21 mouse cellular contexts compared by ENCODE assay signal in genomic region chr11:82854111-82854510, GRCm38 (mm10). TPM values are rescaled to one million over a fixed set of nuclear protein-coding genes. Genes with fewer than 3 reads are reported as not detected.
"Had no signal": no experiment of that assay in that cellular context is flagged by ENCODE, and none has a peak within 500 bp of the region (broad histone marks: within the 10 kb centered on the region; RNA-seq: fewer than 3 reads in every experiment).

No protein-coding gene starts in this region.

- H3K36me3 ChIP-seq: lung, embryonic 15.5 days; midbrain, embryonic 13.5 days; midbrain, embryonic 15.5 days; neural tube, embryonic 12.5 days; stomach, embryonic 15.5 days had no signal

- H3K4me2 ChIP-seq: lung, embryonic 15.5 days; midbrain, embryonic 11.5 days; midbrain, embryonic 13.5 days; midbrain, embryonic 15.5 days; neural tube, embryonic 12.5 days; stomach, embryonic 15.5 days had no signal

- H3K27me3 ChIP-seq: lung, embryonic 15.5 days; megakaryocyte, embryonic 14.5 days; midbrain, embryonic 13.5 days; midbrain, embryonic 15.5 days; neural tube, embryonic 12.5 days; stomach, embryonic 15.5 days had no signal

- H3K9me3 ChIP-seq: lung, embryonic 15.5 days; megakaryocyte, embryonic 14.5 days; midbrain, embryonic 13.5 days; midbrain, embryonic 15.5 days; neural tube, embryonic 12.5 days; stomach, embryonic 15.5 days had no signal

- H3K27ac ChIP-seq: lung, embryonic 15.5 days; macrophage; midbrain, embryonic 13.5 days; midbrain, embryonic 15.5 days; neural tube, embryonic 12.5 days; stomach, embryonic 15.5 days; stomach, postnatal 0 days had no signal

- H3K4me3 ChIP-seq: lung, embryonic 15.5 days; megakaryocyte, embryonic 14.5 days; midbrain, embryonic 13.5 days; midbrain, embryonic 15.5 days; neural tube, embryonic 12.5 days; stomach, embryonic 15.5 days had no signal

- ATAC-seq: lung, postnatal 0 days; midbrain, embryonic 13.5 days; midbrain, embryonic 15.5 days had no signal

- DNase-seq: lung, adult 2 months; lung, postnatal 14 days; lung, postnatal 36 days; right cerebral cortex, postnatal 14 days; thymus, adult 2 months; thymus, postnatal 25 days; thymus, postnatal 4 days had no signal

- H3K4me1 ChIP-seq: lung, embryonic 15.5 days had no signal

- H3K9ac ChIP-seq: lung, embryonic 15.5 days; midbrain, embryonic 13.5 days; midbrain, embryonic 15.5 days; neural tube, embryonic 12.5 days; stomach, embryonic 15.5 days had no signal

RNA-seq across cellular contexts. Expression of gene Fndc8, which starts 37.8 kb away (rescaled TPM):
- total RNA-seq: megakaryocyte progenitor cell, adult 5-6 weeks; midbrain, postnatal 0 days; monocyte, adult 5-6 weeks; neutrophil, adult 5-6 weeks had no signal
- polyA plus RNA-seq: macrophage; stomach, postnatal 0 days had no signal

RNA-seq across cellular contexts. Expression of gene Unc45b, which starts 56.2 kb away (rescaled TPM):
- total RNA-seq: monocyte, adult 5-6 weeks; neutrophil, adult 5-6 weeks had no signal
- polyA plus RNA-seq: macrophage had no signal
